Comparison of ENCODE assay signal across 8 mouse cellular contexts in genomic region chr10:127125210-127126001, GRCm38 (mm10). TPM values are rescaled to one million over a fixed set of nuclear protein-coding genes. Genes with fewer than 3 reads are reported as not detected.
DNase-seq lines count a peak whose midpoint lies in the region; ATAC-seq and TF ChIP-seq lines count a peak whose summit lies in the region.

No protein-coding gene starts in this region.

- no peak overlapping the region for H3K4me3 ChIP-seq in heart, adult 2 months
- no peak overlapping the region for H3K4me3 ChIP-seq in heart, embryonic 12.5 days

- H3K9ac ChIP-seq in heart, adult 2 months (ENCODE audit: low read depth, low read length), result no peak overlapping the region
- H3K9ac ChIP-seq in heart, embryonic 12.5 days, result no peak overlapping the region

- intact Hi-C loops in heart, adult 2 months (cut with DNase I), result loop anchor here (1.0 kb wide), 1 partner anchor 104 kb away; no protein-coding TSS in a partner anchor

- peak; percentile 38 for TF ChIP-seq CTCF in heart, adult 2 months (IDR thresholded peaks at IDR 0.05)

- H3K27me3 ChIP-seq in heart, adult 2 months (ENCODE audit: control insufficient read depth, insufficient read depth, low read length), result no peaks in the 10 kb centered on the region
- H3K27me3 ChIP-seq in heart, embryonic 12.5 days (replicated peaks), result no peaks in the 10 kb centered on the region

- WGBS in heart, adult 2 months, result 72% methylated on average over 9 of the region's 9 CpGs
- 65% methylated on average over 9 of the region's 9 CpGs for WGBS in heart, embryonic 12.5 days

- no peak for TF ChIP-seq EP300 in heart, adult 2 months (IDR thresholded peaks at IDR 0.05; ENCODE audit: insufficient read depth, low read depth, low read length)

- no peaks in the 10 kb centered on the region for H3K36me3 ChIP-seq in heart, adult 2 months (ENCODE audit: control insufficient read depth, insufficient read depth, low read length)
- no peaks in the 10 kb centered on the region for H3K36me3 ChIP-seq in heart, embryonic 12.5 days

- no peaks in the 10 kb centered on the region for H3K9me3 ChIP-seq in heart, embryonic 12.5 days (replicated peaks)

- H3K4me1 ChIP-seq in heart, adult 2 months (ENCODE audit: control insufficient read depth, insufficient read depth, low read length), result peaks cover 2% of the 10 kb centered on the region; the same call in 1 of the 2 replicates
- peaks cover 10% of the 10 kb centered on the region for H3K4me1 ChIP-seq in heart, embryonic 12.5 days (replicated peaks)

- H3K4me2 ChIP-seq in heart, embryonic 12.5 days, result no peak overlapping the region

- no peak for ATAC-seq in heart, embryonic 12.5 days (ENCODE audit: insufficient number of reproducible peaks, low FRiP score)

- H3K79me2 ChIP-seq in heart, adult 2 months (replicated peaks; ENCODE audit: control insufficient read depth, insufficient read depth, low read length), result no peaks in the 10 kb centered on the region

- no peak for DNase-seq in heart, adult 2 months
- DNase-seq in 3T3-L1 (ENCODE audit: low read depth, low spot score) (peak; percentile 83), MN1 (ENCODE audit: low spot score) (peak; percentile 82)
- DNase-seq in induced T-regulatory cell, adult 2 months (ENCODE audit: low read depth), result peak; percentile 85
- DNase-seq in lung, postnatal 36 days, result peak; percentile 70
- DNase-seq in urinary bladder, adult 2 months (ENCODE audit: low spot score), result no peak
- no peak for DNase-seq in layer of hippocampus, adult 11-12 months (ENCODE audit: low spot score)

- H3K27ac ChIP-seq in heart, adult 2 months, result no peak overlapping the region
- H3K27ac ChIP-seq in heart, embryonic 12.5 days (ENCODE audit: poor library complexity, severe bottlenecking), result no peak overlapping the region

- TF ChIP-seq POLR2A in heart, adult 2 months (IDR thresholded peaks at IDR 0.05; ENCODE audit: insufficient read depth, low read depth, low read length), result no peak

RNA-seq across cellular contexts. Expression of gene Os9, which starts 4.5 kb away (rescaled TPM):
- total RNA-seq in heart, adult 2 months (2021), result 10 to 100 TPM; 24.4 to 25.1 TPM
- polyA plus RNA-seq in heart, adult 2 months (2012; rRNA removed), result 25.6 and 26.4 TPM in 2 replicates
- 52.2 and 52.4 TPM in 2 replicates for polyA plus RNA-seq in heart, embryonic 12.5 days (2016; fragmentation: Nextera tagmentation; extraction: Ambion mirVana)
- polyA plus RNA-seq in urinary bladder, adult 2 months (2012; rRNA removed), result 53.9 and 72.8 TPM in 2 replicates

RNA-seq across cellular contexts. Expression of gene B4galnt1, which starts 39.6 kb away (rescaled TPM):
- 1 to 10 TPM; 1.8 to 2.0 TPM for total RNA-seq in heart, adult 2 months (2021)
- 4.0 and 9.5 TPM in 2 replicates for polyA plus RNA-seq in heart, adult 2 months (2012; rRNA removed)
- polyA plus RNA-seq in heart, embryonic 12.5 days (2016; fragmentation: Nextera tagmentation; extraction: Ambion mirVana), result 1.9 and 2.4 TPM in 2 replicates
- polyA plus RNA-seq in urinary bladder, adult 2 months (2012; rRNA removed), result 6.2 and 7.9 TPM in 2 replicates

RNA-seq across cellular contexts. Expression of gene Agap2, which starts 50.3 kb away (rescaled TPM):
- total RNA-seq in heart, adult 2 months (2021), result 1 to 10 TPM; 5.0 to 5.5 TPM
- polyA plus RNA-seq in heart, adult 2 months (2012; rRNA removed), result 2.9 and 4.8 TPM in 2 replicates
- 0.03 TPM in 1 of 2 replicates, not detected in the other for polyA plus RNA-seq in heart, embryonic 12.5 days (2016; fragmentation: Nextera tagmentation; extraction: Ambion mirVana)
- 2.5 and 5.4 TPM in 2 replicates for polyA plus RNA-seq in urinary bladder, adult 2 months (2012; rRNA removed)

RNA-seq across cellular contexts. Expression of gene Slc26a10, which starts 55.0 kb away (rescaled TPM):
- total RNA-seq in heart, adult 2 months (2021), result 10 to 100 TPM; 13.2 to 14.7 TPM
- polyA plus RNA-seq in heart, adult 2 months (2012; rRNA removed), result 40.5 and 68.0 TPM in 2 replicates
- polyA plus RNA-seq in heart, embryonic 12.5 days (2016; fragmentation: Nextera tagmentation; extraction: Ambion mirVana), result 20.2 and 21.0 TPM in 2 replicates
- polyA plus RNA-seq in urinary bladder, adult 2 months (2012; rRNA removed), result 0.72 and 1.5 TPM in 2 replicates

RNA-seq across cellular contexts. Expression of gene Tspan31, which starts 55.3 kb away (rescaled TPM):
- total RNA-seq in heart, adult 2 months (2021), result 10 to 100 TPM; 39.3 to 51.0 TPM
- polyA plus RNA-seq in heart, adult 2 months (2012; rRNA removed), result 67.6 and 130 TPM in 2 replicates
- polyA plus RNA-seq in heart, embryonic 12.5 days (2016; fragmentation: Nextera tagmentation; extraction: Ambion mirVana), result 119 and 124 TPM in 2 replicates
- 79.5 and 81.4 TPM in 2 replicates for polyA plus RNA-seq in urinary bladder, adult 2 months (2012; rRNA removed)

Comparison
In these comparisons a context has a peak if more than half of its experiments do, and no peak if none do; other contexts are left out.
1. DNase-seq: peak in 3T3-L1 (single experiment), MN1 (single experiment), induced T-regulatory cell, adult 2 months (single experiment) and lung, postnatal 36 days (single experiment); none in heart, adult 2 months (0 of 2), urinary bladder, adult 2 months (single experiment) and layer of hippocampus, adult 11-12 months (single experiment).